Mouse (Mus musculus): ENCODE data around the gene Cog1. TPM values are rescaled to one million over a fixed set of nuclear protein-coding genes. Genes with fewer than 3 reads are reported as not detected.

Gene Cog1
- total RNA-seq, 2 experiments from 2014 or later: 17.6 to 18.3 TPM

GRCm38 (mm10) chr11:113691318-113691717 lies 42.3 kb downstream of the Cog1 start:
- intact Hi-C loops (cut with DNase I): no loop called here
- no peak for DNase-seq

DNA sequence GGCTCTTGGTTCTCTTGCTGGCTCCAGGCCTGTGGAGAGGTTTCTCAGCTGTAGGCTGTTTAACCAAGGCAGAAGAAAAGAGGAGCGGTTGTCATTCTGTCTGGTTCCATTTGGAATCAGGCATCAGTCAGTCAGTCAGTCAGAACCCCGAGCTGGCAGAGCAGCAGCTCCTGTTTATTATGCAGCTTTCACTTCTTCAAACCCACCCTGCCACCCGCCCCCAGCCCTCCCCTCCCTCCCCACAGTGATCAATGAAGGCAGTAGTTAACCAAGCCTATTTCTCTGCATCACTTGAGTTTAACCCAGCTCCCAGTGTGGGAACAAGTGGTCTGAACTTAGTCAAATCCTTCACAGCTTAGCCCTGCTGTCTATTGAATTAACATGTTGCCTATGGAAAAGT lies 42.9 kb downstream of the Cog1 start:
- intact Hi-C loops (cut with DNase I): no loop called here

DNA sequence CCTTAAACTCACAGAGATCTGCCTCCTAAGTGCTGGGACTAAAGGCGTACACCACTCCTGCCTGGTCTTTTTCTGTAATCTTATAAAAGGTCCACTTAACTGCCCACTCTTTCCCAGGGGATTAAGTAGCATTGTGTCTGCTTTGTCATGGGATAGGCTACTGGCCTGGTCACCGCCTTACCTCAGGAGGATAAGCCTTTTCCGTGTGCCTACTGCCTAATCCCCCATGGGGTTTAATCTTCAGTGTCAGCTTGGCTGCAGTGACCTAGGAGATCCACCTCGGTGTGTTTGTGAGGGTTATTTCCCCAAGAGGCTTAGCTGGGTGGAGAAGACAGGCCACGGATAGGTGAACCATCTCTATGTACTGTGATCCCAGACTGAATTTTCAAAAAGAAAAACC lies 48.6 kb downstream of the Cog1 start:
- no peak for DNase-seq
- intact Hi-C loops (cut with DNase I): no loop called here

More for the DNA sequence above, 42.9 kb downstream of the Cog1 start:
- no peak for DNase-seq

DNA sequence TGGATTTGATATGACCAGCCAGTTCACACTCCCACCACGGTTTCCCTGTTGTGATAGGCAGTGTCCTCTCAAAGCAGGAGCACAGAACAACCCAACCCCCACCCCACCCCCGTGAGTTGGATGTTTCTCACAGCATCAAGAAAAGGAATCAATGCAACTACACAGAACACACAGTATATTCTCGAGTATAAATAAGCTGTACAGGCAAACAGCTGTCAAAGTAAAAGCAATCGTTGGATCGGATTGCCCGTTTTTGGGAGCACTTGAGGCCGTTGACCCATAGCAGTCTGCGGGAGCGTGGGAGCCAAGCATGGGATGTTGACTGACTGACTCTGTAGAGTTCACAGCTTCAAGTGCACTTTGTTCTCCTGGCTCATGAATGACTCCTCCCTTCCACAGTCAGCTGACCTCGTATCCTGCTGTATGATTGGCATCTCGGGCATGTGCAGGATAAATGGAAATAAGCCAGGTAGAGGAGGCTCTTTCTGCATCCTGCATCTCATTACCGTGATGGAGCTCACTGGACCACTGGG lies 49.1 kb downstream of the Cog1 start:
- DNase-seq: no peak
- intact Hi-C loops (cut with DNase I): no loop called here

DNA sequence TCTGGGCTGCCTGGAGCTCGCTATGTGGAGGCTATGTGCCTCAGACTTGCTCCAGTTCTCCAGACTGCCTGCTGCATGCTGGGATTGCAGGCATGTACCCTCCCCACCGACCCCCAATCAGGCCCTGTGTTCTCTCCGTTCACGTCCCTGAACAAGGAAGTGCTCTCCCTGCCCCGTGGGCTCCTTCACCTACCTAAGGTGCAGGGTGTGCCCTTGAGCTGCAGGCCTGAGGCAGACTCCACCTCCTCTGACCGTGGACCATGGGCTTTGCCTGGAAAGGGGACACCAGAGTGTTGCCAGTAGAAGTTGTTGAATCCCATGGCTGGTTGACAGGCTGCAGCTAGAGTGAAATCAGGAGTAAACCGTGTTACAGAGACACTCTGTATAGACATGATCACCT lies 50.7 kb downstream of the Cog1 start:
- intact Hi-C loops (cut with DNase I): loop anchor here (10.0 kb wide), 1 partner anchor 935 kb away; no protein-coding TSS in a partner anchor
- no peak for DNase-seq

GRCm38 (mm10) chr11:113703758-113704157 lies 54.8 kb downstream of the Cog1 start:
- intact Hi-C loops (cut with DNase I): loop anchor here (1.0 to 10.0 kb wide), 3 partner anchors 47 to 931 kb away; partner anchors contain the start of gene Cdc42ep4
- DNase-seq: peak; percentile 84

DNA sequence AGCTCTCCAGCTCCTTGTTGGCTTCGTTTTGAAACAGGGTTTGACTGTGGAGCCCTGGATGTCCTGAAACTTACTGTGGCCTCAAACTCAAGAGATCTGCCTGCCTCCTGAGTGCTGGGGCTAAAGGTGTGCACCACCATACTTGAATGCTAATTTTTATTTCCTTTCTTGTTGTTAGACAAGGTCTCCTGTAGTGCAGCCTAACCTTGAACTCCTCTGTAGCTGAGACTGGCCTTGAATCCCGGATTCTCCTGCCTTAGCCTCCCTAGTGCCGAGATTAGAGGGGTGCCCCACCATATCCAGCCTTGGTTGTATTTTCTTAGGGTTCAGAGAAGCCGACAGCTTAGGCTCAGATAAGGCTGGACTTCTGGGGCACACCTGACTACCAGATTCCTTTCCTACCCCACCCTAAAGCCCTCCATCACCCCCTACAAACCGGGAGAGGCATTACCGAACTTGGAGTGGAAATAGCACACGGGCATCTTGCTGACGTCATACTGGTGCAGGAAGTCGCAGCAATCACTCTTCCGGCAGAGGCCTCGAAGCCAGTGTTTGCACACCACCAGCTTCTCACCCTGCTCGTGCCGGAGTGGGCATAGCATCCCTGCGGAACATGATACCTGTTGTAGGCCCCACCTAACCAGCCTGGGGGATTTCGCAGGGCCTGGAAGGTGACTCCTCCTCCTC lies 57.1 kb downstream of the Cog1 start:
- intact Hi-C loops (cut with DNase I): loop anchor here (10.0 kb wide), 1 partner anchor 929 kb away; no protein-coding TSS in a partner anchor
- no peak for DNase-seq

DNA sequence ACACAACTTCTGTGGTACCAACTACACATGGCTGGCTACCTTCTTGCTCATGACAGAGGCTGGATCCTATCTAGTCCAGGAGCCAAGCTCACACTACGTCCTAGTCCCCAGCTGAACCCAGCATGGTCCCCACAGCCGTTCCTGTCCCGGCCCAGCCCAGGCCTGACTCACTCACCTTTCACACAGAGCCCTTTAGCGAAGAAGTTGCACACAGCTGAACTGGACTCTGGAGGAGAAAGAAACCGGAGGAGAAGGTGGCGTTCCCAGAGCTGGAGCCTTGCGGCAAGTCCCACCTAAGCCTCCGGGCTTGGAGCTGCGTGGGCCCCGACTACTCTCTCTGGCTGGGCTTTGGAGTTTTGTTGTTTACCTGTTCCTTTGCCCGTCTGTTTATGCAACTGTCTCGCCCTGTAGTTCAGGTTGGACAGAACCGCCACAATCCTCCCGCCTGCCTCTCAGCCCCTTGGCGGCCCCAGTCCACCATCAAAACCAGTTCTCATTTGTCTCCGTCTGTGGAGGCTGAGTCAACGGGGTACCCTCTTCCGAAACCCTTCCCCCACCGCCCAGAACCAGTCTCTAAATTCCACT lies 59.8 kb downstream of the Cog1 start:
- intact Hi-C loops (cut with DNase I): loop anchor here (10.0 kb wide), 1 partner anchor 926 kb away; no protein-coding TSS in a partner anchor
- DNase-seq: no peak

- intact Hi-C loops (cut with DNase I): loop anchor here (10.0 kb wide), 1 partner anchor 926 kb away; no protein-coding TSS in a partner anchor
These were observed 60.3 kb downstream of the Cog1 start for GRCm38 (mm10) chr11:113709272-113709671.

GRCm38 (mm10) chr11:113709731-113710256 lies 60.8 kb downstream of the Cog1 start, which contains the start of gene Cpsf4l:
TSS of gene Cpsf4l (minus strand) at chr11:113710017.
- DNase-seq: no peak
- intact Hi-C loops (cut with DNase I): loop anchor here (2.0 to 10.0 kb wide), 2 partner anchors 41 to 925 kb away; partner anchors contain the start of gene Cdc42ep4

More at GRCm38 (mm10) chr11:113709272-113709671, 60.3 kb downstream of the Cog1 start:
- DNase-seq: no peak

DNA sequence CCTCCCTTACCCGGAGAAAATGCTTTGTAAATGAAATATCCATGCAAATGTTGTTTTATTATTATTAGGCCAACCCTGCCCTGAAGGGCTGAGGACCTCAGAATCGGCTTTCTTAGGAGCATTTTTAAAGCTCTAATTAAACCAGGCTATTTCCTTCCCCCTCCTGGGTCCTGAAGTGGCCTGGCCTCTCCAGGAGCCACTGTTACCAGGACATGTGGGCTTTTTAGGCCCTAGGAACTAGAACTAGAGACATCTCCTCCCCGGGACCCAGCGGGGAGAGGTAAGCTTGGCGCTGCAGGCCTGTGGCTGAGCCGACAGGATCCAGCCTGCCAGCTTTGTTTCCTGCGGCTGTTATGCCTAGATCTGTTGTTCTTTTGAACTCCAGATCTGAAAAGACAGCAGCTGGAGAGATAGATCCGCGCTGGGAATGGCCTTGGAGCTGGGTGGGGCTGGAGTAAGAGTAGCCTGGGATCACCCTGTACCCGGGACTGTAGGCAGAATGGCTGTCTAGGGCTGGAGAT lies 61.3 kb downstream of the Cog1 start:
- intact Hi-C loops (cut with DNase I): loop anchor here (2.0 kb wide), 1 partner anchor 40 kb away; the partner anchor contains the start of gene Cdc42ep4
- DNase-seq: no peak

- intact Hi-C loops (cut with DNase I): loop anchor here (2.0 kb wide), 1 partner anchor 40 kb away; the partner anchor contains the start of gene Cdc42ep4
- DNase-seq: no peak
These were observed 62.1 kb downstream of the Cog1 start for GRCm38 (mm10) chr11:113711061-113711460.

DNA sequence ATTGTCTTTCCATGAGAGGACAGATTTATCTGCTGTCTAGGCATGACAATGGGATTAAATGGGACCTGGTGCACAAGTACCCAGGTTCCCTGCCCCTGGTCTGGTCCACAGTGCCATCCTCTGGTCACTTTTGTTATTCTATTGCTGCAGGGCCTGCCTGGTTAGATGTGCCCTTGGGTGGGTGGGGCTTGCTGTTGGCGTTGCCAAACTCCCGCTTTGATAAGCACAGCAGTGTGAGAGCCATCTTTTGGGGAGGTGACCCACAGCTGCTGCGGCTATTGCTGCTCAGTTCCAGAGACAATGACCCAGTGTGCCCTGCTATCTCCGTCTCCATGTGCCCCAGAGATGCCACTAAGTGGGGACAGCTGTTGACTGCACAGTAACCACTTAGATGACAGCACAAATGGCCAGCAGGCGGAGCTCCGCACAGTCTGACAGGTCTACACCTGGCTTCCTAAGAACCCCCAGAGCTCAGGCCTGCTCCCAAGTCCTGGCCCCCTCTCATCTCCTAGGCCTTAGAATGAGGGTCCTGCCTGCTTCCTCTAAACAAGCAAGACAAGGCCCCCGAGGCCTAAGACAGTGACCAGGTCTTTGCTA lies 66.2 kb downstream of the Cog1 start:
- DNase-seq: no peak
- intact Hi-C loops (cut with DNase I): no loop called here

- no peak for DNase-seq
- intact Hi-C loops (cut with DNase I): no loop called here
These were observed 67.2 kb downstream of the Cog1 start for GRCm38 (mm10) chr11:113716132-113716531.

Other genes starting within 250 kb of the Cog1 start
- not detected for gene Sstr2, start 29.8 kb upstream of the Cog1 start, total RNA-seq (2021)
- 1 to 10 TPM; 2.6 to 3.9 TPM for gene Slc39a11, start 910 bp downstream of the Cog1 start, total RNA-seq (2021)
- 10 to 100 TPM; 14.9 to 15.6 TPM for gene Fam104a, start 35.0 kb downstream of the Cog1 start, total RNA-seq (2021)
- 1 to 10 TPM; 6.3 to 8.2 TPM for gene D11Wsu47e, start 35.2 kb downstream of the Cog1 start, total RNA-seq (2021)
- gene Cpsf4l, start 60.8 kb downstream of the Cog1 start, total RNA-seq (2021): not detected
- gene Cdc42ep4, start 102.7 kb downstream of the Cog1 start, total RNA-seq (2021): 10 to 100 TPM; 16.5 to 20.5 TPM